Mouse (Mus musculus): ENCODE data around the gene Ebf4.

Gene Ebf4

GRCm38 (mm10) chr2:130294936-130295277 is at the start of gene Ebf4:
Gene Ebf4 (plus strand): TSS chr2:130295169.
- peak; percentile 40 to 42 for DNase-seq

GRCm38 (mm10) chr2:130246912-130247311 is 48.1 kb upstream of the Ebf4 start:
- peak in 1 of 2 experiments; percentile 10 for DNase-seq

- DNase-seq, result no peak
These were observed 46.7 kb upstream of the Ebf4 start for GRCm38 (mm10) chr2:130248226-130248625.

- no peak for DNase-seq
These were observed 38.2 kb upstream of the Ebf4 start for GRCm38 (mm10) chr2:130256762-130257161.

- no peak for DNase-seq
These were observed 34.1 kb upstream of the Ebf4 start for GRCm38 (mm10) chr2:130260822-130261221.

GRCm38 (mm10) chr2:130261914-130262313 is 33.1 kb upstream of the Ebf4 start:
- no peak for DNase-seq

- DNase-seq, result no peak
These were observed 32.6 kb upstream of the Ebf4 start for GRCm38 (mm10) chr2:130262398-130262797.

GRCm38 (mm10) chr2:130265520-130265919 is 29.4 kb upstream of the Ebf4 start:
- DNase-seq, result no peak

- no peak for DNase-seq
These were observed 26.9 kb upstream of the Ebf4 start for GRCm38 (mm10) chr2:130268074-130268473.

- no peak for DNase-seq
These were observed 21.2 kb upstream of the Ebf4 start for GRCm38 (mm10) chr2:130273732-130274131.

GRCm38 (mm10) chr2:130274149-130274861 is 20.7 kb upstream of the Ebf4 start, which contains the start of gene Nop56:
Gene Nop56 (plus strand): TSS chr2:130274430.
- peak; percentile 98 to 99 for DNase-seq

- no peak for DNase-seq
These were observed 20.1 kb upstream of the Ebf4 start for GRCm38 (mm10) chr2:130274862-130275261.

GRCm38 (mm10) chr2:130275649-130276048 is 19.3 kb upstream of the Ebf4 start:
- DNase-seq, result peak; percentile 12 to 17

- DNase-seq, result no peak
These were observed 15.3 kb upstream of the Ebf4 start for GRCm38 (mm10) chr2:130279600-130280091.

- no peak for DNase-seq
These were observed 14.7 kb upstream of the Ebf4 start for GRCm38 (mm10) chr2:130280224-130280623.

GRCm38 (mm10) chr2:130280818-130281217 is 14.2 kb upstream of the Ebf4 start:
- no peak for DNase-seq

GRCm38 (mm10) chr2:130283854-130284654 is 10.9 kb upstream of the Ebf4 start, which contains the start of gene Idh3b:
Gene Idh3b (minus strand): TSS chr2:130284547.
- peak; percentile 86 to 90 for DNase-seq

GRCm38 (mm10) chr2:130289086-130289485 is 5.9 kb upstream of the Ebf4 start:
- DNase-seq, result no peak

GRCm38 (mm10) chr2:130291434-130291833 is 3.5 kb upstream of the Ebf4 start:
- peak; percentile 50 to 71 for DNase-seq

- no peak for DNase-seq
These were observed 2.0 kb upstream of the Ebf4 start for GRCm38 (mm10) chr2:130293009-130293408.

- no peak for DNase-seq
These were observed 1.5 kb upstream of the Ebf4 start for GRCm38 (mm10) chr2:130293486-130293885.

- DNase-seq, result no peak
These were observed 592 bp upstream of the Ebf4 start for GRCm38 (mm10) chr2:130294218-130294935.
